Mouse (Mus musculus): ENCODE data around the gene Golga2. TPM values are rescaled to one million over a fixed set of nuclear protein-coding genes. Genes with fewer than 3 reads are reported as not detected.
A peak's percentile ranks its signal among the peaks of the same experiment; 100 is the strongest.

Golga2 gene
- polyA plus RNA-seq (2015; fragmentation: Nextera tagmentation; extraction: Ambion mirVana), result 25.6 and 31.2 TPM in 2 replicates

DNA sequence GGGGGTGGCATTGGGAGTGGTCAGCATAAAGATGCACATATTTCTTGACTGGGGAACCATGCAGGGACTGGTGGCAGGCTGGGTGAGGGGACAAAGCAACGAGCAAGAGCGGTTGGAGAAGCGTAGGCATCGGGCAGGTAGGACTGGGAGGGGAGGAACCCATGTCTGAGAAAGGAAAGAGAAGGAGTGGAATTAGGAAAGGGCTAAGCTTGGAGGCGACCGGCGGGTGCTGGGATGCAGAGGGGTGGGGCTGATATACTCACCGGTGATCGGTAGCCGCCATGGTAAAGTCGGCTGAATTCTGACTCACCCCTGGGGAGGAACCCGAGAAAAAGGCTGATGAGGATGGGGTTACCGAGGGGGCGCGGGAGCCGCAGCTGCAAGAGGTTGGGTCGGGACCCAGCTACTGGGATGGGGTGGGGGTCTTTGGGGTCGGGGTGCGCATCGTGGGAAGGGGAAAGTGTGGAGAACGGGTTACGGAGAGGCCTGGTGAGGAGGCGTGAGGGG is at the start of gene Golga2:
Gene Golga2 (plus strand): TSS at position 51 of the 507 bp plus-strand sequence.
- Histone ChIP-seq H3K9ac (peak within 1 kb of the TSS; percentile 94), H3K36me3 (peaks cover 32% of the 10 kb centered on the region), H3K4me3 (peak within 1 kb of the TSS; percentile 88), H3K9me3 (no peaks in the 10 kb centered on the region), H3K27ac (peak within 1 kb of the TSS; percentile 79), H3K27me3 (no peaks in the 10 kb centered on the region), H3K4me1 (peaks cover 22% of the 10 kb centered on the region), H3K4me2 (peak within 1 kb of the TSS; percentile 86)
- WGBS, result under 1% methylated on average over 23 of the region's 23 CpGs
- no peak for ATAC-seq (ENCODE audit: insufficient number of reproducible peaks, insufficient read depth, low FRiP score, low TSS enrichment, low read depth)

DNA sequence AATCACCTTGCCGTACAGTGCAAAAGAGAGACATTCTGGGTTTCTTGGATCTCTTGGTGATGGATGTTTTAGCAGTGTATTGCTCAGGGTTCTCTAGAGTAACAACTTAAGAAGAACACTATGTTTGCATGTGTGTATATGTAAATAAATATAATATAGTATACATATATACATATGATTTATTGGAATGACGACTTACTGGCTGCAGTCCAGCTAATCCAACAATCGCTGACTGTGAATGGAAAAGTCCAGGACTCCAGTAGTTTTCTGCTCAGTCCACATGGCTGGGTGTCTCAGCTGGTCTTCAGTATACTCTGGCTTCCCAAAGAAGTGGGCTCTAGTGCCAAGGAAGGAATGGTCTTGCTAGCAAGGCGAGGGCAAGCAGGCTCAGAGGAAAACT is 49.6 kb upstream of the Golga2 start:
- Histone ChIP-seq H3K9ac (peak overlapping the region; percentile 82), H3K27me3 (no peaks in the 10 kb centered on the region), H3K4me2 (peak overlapping the region; percentile 85), H3K36me3 (peaks cover 33% of the 10 kb centered on the region), H3K4me1 (peaks cover 23% of the 10 kb centered on the region), H3K4me3 (peak overlapping the region; percentile 71), H3K9me3 (no peaks in the 10 kb centered on the region), H3K27ac (peak overlapping the region; percentile 85; the same call in 1 of the 2 replicates)
- no peak for ATAC-seq (ENCODE audit: insufficient number of reproducible peaks, insufficient read depth, low FRiP score, low TSS enrichment, low read depth)
- 42% methylated on average over 4 of the region's 4 CpGs for WGBS

DNA sequence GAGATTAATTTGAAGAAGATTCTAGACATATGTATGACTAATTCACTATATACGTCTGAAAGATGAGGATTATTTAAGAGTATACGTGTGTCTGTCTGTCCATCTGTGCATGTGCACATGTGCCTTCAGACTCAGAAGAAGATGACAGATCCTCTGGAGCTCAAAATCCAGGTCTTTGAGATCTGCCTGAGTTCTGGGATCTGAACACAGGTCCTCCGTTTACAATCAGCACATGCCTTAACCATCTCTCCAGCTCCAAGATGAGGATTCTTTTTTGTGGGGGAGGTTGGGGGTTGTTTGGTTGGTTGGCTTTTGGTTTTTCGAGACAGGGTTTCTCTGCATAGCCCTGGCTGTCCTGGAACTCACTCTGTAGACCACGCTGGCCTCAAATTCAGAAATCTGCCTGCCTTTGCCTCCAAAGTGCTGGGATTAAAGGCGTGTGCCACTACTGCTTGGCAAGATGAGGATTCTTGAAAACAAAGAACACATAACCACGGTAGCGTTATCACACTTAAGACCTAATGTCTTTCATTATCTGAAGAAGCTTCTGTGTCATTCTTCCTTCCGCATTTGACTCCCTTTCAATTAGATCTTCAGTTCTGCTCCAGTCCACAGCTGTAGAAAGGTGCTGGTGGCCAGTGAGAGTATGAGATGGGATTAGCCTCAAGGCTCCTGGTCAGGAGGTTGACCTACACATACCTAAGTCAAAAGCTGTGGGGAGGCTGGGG is 48.3 kb upstream of the Golga2 start:
- Histone ChIP-seq H3K4me1 (peaks cover 23% of the 10 kb centered on the region), H3K9ac (no peak overlapping the region), H3K36me3 (peaks cover 32% of the 10 kb centered on the region), H3K27ac (no peak overlapping the region), H3K9me3 (no peaks in the 10 kb centered on the region), H3K27me3 (no peaks in the 10 kb centered on the region), H3K4me3 (no peak overlapping the region), H3K4me2 (no peak overlapping the region)
- 90% methylated on average over 9 of the region's 9 CpGs for WGBS
- no peak for ATAC-seq (ENCODE audit: insufficient number of reproducible peaks, insufficient read depth, low FRiP score, low TSS enrichment, low read depth)

DNA sequence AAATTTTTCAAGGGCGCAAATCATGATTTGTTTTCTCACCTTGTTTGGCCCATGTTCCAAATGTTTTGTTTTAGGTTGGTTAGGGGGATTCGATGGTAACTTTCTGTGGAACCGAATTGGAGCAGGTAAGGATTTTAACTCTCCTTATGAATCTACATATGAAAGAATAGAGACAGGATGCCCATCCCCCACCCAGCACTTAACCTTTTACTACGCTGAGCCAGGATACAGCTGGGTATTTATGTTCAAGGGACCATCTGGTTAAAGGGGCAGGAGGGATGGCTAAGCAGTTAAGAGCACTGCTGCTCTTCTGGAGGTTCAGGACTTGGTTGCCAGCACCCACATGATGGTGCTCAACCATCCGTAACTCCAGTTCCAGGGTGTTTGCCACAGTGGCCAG is 46.6 kb upstream of the Golga2 start:
- no peaks in the 10 kb centered on the region for H3K27me3 ChIP-seq
- WGBS, result 87% methylated on average over 5 of the region's 5 CpGs
- H3K4me3 ChIP-seq, result no peak overlapping the region
- peaks cover 8% of the 10 kb centered on the region for H3K4me1 ChIP-seq
- H3K9ac ChIP-seq, result no peak overlapping the region
- no peak overlapping the region for H3K4me2 ChIP-seq
- no peak overlapping the region for H3K27ac ChIP-seq
- no peaks in the 10 kb centered on the region for H3K9me3 ChIP-seq
- ATAC-seq (ENCODE audit: insufficient number of reproducible peaks, insufficient read depth, low FRiP score, low TSS enrichment, low read depth), result no peak
- H3K36me3 ChIP-seq, result peaks cover 43% of the 10 kb centered on the region

DNA sequence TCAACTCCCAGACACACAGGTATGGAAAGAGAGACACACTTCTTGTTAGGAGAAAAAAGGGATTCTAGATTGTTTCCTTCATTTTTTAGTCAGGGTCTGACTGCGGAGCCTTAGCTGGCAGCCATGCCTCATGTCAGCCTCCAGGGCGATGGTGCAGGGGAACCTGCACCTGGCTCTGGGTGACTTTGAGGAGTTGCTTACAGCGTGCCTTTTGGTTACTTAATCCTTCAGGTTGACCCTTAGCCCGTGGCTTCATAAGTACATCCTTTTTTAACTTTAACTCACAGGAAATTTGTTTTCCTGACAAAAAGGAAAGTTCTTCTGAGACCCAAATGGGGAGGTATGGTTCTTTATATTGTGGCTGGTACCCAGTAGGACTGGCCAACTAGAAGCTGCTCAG is 44.2 kb upstream of the Golga2 start:
- no peaks in the 10 kb centered on the region for H3K27me3 ChIP-seq
- 88% methylated on average over 4 of the region's 4 CpGs for WGBS
- H3K4me1 ChIP-seq, result peaks cover 1% of the 10 kb centered on the region; the same call in 1 of the 2 replicates
- H3K36me3 ChIP-seq, result peaks cover 66% of the 10 kb centered on the region
- H3K4me3 ChIP-seq, result no peak overlapping the region
- no peak overlapping the region for H3K27ac ChIP-seq
- H3K9ac ChIP-seq, result no peak overlapping the region
- no peaks in the 10 kb centered on the region for H3K9me3 ChIP-seq
- no peak overlapping the region for H3K4me2 ChIP-seq
- no peak for ATAC-seq (ENCODE audit: insufficient number of reproducible peaks, insufficient read depth, low FRiP score, low TSS enrichment, low read depth)

DNA sequence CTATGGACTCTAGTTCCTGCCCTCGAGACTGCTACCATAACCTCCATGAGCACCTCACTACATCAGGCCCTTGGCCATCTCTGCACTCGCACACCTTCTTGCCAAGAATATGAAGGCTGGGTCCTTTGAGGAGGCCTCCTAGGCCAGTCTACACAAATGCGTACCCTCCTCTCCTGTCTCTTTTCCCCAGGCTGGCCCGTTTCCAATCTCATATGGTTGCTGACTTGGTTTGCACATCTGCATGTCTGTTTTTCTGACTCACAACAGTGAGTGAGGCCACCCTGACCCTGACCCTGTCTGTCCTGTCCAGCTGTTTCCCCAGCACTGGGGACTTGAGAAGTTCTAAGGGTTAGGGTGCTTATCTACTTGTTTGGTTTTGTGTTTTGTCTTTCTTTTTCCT is 40.4 kb upstream of the Golga2 start:
- H3K36me3 ChIP-seq, result peaks cover 95% of the 10 kb centered on the region
- no peaks in the 10 kb centered on the region for H3K27me3 ChIP-seq
- no peaks in the 10 kb centered on the region for H3K9me3 ChIP-seq
- no peak overlapping the region for H3K27ac ChIP-seq
- ATAC-seq (ENCODE audit: insufficient number of reproducible peaks, insufficient read depth, low FRiP score, low TSS enrichment, low read depth), result no peak
- 82% methylated on average over 4 of the region's 4 CpGs for WGBS
- 0 out of 2 replicates have a peak overlapping the region, but pooled peaks have one; percentile 11 for H3K9ac ChIP-seq
- no peak overlapping the region for H3K4me2 ChIP-seq
- H3K4me1 ChIP-seq, result no peaks in the 10 kb centered on the region
- H3K4me3 ChIP-seq, result no peak overlapping the region

DNA sequence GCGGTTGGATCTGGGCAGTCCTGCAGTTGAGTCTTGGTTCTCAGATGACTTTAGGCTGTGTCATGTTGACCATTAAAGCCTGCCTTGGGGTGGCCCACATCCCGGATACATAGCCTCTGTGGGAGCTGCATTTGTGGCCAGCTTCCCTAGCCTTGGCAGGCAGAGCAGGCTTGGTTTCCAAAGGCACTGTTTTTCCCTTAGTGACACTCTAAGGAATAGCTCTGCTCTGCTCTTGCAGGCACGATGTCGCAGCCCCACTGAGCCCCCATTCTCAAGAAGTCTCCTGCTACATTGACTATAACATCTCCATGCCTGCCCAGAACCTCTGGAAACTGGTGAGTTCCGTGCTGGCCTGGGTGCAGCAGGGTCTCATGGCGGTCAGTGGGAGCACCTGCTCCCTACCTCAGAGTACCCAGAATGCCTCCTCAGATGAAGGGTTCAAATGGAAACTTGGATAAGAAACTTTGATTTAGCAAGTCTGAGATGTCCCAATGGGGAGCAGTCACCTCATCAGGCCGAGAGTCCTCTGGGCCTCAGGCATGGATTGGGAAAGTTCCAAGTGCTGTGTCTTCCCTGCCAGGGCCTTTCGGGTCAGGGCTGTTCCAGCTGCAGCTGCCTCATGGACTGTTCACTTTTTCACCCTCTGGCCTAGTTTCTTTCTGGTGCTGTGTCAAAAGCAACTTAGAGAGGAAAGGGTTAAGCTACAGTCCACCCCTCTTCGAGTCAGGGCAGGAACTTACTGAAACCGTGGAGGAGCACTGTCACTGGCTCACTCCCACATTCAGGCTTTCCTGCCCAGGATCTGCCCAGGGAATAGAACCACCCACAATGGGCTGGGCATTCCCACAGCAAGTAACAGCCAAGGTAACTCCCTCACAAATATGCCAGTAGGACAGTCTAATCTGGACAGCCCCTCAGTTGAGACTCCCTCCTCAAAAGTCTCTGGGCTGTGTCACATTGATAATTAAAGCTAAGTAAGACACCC is 38.5 kb upstream of the Golga2 start:
- Histone ChIP-seq H3K27ac (no peak overlapping the region), H3K4me3 (no peak overlapping the region), H3K36me3 (peaks cover 99% of the 10 kb centered on the region), H3K27me3 (no peaks in the 10 kb centered on the region), H3K9ac (no peak overlapping the region), H3K4me2 (no peak overlapping the region), H3K9me3 (no peaks in the 10 kb centered on the region), H3K4me1 (no peaks in the 10 kb centered on the region)
- ATAC-seq (ENCODE audit: insufficient number of reproducible peaks, insufficient read depth, low FRiP score, low TSS enrichment, low read depth), result no peak
- WGBS, result 77% methylated on average over 10 of the region's 10 CpGs

DNA sequence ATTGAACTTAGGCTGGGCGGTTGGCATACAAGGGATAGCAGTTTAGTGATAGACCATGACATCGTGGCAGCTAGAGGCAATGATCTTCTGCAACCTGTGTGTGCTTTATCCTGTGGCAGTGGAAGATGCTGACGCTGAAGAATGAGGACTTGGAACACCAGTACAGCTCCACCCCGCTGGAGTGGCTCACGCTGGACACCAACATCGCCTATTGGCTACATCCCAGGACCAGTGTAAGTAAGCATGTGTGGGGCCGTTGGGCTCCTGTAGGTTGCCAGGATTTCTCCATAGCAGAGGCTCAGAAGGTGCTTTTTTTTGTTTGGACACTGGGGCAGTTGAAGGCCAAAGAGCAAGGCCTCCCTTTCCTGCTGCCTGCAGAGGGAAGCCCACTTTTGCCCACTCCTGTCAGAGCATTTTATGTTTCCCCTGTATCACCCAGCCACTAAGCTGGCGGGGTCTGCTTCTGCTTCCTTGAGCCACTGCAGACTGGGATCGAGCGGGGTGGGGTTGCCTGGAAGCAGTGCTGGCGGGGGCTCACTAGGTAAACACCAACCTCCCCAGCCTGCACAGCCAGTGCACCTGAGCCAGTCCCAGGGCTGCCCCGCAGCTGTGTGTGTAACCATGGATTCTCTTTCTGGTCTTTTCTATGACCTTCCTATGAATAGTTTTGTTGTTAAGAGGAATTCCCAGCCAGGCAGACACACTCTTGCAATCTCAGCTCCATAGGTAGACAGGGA is 35.2 kb upstream of the Golga2 start:
- Histone ChIP-seq H3K27ac (no peak overlapping the region), H3K4me2 (no peak overlapping the region), H3K36me3 (peaks cover 94% of the 10 kb centered on the region), H3K27me3 (no peaks in the 10 kb centered on the region), H3K9me3 (no peaks in the 10 kb centered on the region), H3K9ac (no peak overlapping the region), H3K4me1 (no peaks in the 10 kb centered on the region), H3K4me3 (no peak overlapping the region)
- WGBS, result 91% methylated on average over 12 of the region's 12 CpGs
- no peak for ATAC-seq (ENCODE audit: insufficient number of reproducible peaks, insufficient read depth, low FRiP score, low TSS enrichment, low read depth)

DNA sequence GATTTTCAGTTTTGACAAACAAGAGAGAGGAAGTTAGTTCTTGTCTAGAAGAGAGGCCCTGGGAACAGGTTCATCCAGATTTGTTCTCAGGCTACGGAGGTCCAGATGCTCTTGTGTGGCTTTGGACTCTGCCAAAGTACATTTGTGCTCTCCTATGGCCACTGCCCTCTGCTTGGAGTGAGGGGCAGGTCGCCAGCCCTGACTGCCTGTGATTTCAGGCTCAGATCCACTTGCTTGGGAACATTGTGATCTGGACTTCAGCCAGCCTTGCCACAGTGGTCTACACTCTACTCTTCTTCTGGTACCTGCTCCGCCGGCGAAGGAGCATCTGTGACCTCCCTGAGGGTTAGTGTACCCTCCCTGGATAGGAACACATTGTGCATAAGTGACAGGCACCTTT is 34.5 kb upstream of the Golga2 start:
- H3K9me3 ChIP-seq, result no peaks in the 10 kb centered on the region
- H3K4me2 ChIP-seq, result no peak overlapping the region
- no peaks in the 10 kb centered on the region for H3K4me1 ChIP-seq
- H3K9ac ChIP-seq, result no peak overlapping the region
- H3K27me3 ChIP-seq, result no peaks in the 10 kb centered on the region
- H3K36me3 ChIP-seq, result peaks cover 94% of the 10 kb centered on the region
- ATAC-seq (ENCODE audit: insufficient number of reproducible peaks, insufficient read depth, low FRiP score, low TSS enrichment, low read depth), result no peak
- H3K27ac ChIP-seq, result no peak overlapping the region
- 87% methylated on average over 5 of the region's 5 CpGs for WGBS
- no peak overlapping the region for H3K4me3 ChIP-seq

DNA sequence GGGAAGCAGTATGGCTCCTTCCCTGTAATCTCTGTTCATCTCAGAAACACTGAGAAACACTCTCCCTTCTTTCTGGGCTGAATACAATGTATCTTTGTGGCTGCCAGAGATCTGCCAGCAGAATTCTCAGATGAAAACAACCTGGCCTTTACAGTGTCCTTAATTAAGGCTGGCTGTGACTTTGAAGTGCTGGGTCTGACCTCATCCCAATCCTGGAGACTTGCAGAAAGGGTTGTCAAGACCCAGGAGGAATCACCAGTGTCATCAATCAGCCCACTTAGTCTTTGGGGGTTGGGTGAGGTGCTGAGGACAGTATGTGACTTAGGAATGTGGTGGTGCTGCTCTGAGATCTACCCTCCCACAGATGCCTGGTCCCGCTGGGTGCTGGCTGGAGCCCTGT is 33.8 kb upstream of the Golga2 start:
- Histone ChIP-seq H3K9ac (no peak overlapping the region), H3K27me3 (no peaks in the 10 kb centered on the region), H3K27ac (no peak overlapping the region), H3K36me3 (peaks cover 93% of the 10 kb centered on the region), H3K4me2 (no peak overlapping the region), H3K4me3 (no peak overlapping the region), H3K4me1 (no peaks in the 10 kb centered on the region), H3K9me3 (no peaks in the 10 kb centered on the region)
- no peak for ATAC-seq (ENCODE audit: insufficient number of reproducible peaks, insufficient read depth, low FRiP score, low TSS enrichment, low read depth)
- 93% methylated on average over 1 of the region's 1 CpGs for WGBS

DNA sequence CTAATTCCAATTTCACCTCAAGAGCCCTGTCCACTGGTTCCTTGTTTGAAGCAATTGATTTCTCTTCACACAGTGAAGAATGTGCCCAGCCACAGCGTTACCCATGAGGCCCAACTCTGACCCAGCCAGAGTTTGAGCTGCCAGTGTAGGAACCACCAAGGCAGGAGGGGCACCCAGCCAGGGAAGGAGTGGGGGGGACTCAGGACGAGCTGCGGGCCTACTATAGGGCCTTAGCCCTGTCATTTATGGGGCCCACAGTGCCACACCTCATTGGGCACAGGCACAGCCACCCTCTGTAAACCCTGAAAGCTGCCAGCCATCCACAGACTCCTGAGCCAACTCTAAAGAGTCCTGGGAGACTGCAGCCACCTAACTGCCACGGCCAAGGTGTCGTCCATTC is 32.6 kb upstream of the Golga2 start:
- Histone ChIP-seq H3K9ac (no peak overlapping the region), H3K4me3 (no peak overlapping the region), H3K4me2 (no peak overlapping the region), H3K27ac (no peak overlapping the region), H3K36me3 (peaks cover 84% of the 10 kb centered on the region), H3K4me1 (peaks cover 10% of the 10 kb centered on the region), H3K27me3 (no peaks in the 10 kb centered on the region), H3K9me3 (no peaks in the 10 kb centered on the region)
- WGBS, result 85% methylated on average over 5 of the region's 5 CpGs
- no peak for ATAC-seq (ENCODE audit: insufficient number of reproducible peaks, insufficient read depth, low FRiP score, low TSS enrichment, low read depth)
